17 mouse cellular contexts compared by ENCODE assay signal in the genomic region with DNA sequence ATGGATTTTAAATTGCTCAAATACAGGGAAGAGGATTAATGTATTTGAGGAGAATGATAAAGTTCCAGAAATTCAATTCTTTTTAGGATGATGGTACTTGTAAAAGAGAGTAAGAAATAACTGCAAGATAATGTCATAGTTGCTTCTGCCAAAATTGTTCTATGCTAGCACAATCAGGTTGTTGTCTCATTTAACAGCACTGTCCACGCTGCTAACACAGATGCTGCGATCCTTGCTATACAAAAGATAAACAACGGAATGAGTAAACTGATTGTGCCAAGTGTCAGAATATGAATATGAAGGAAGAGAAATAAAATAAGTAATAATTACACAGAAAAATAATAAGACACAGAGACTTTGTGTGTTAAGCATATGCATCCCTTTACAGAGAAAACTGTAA.
"Had no signal": no experiment of that assay in that cellular context is flagged by ENCODE, and none has a peak within 500 bp of the region (broad histone marks: within the 10 kb centered on the region; RNA-seq: fewer than 3 reads in every experiment).

No protein-coding gene starts in this region.

- DNase-seq: kidney, adult 9 months; kidney, postnatal 14 days; kidney, postnatal 4 days; layer of hippocampus, postnatal 36 days; liver; lung, adult 18-20 months; lung, postnatal 10 days; lung, postnatal 36 days; thymus, adult 18-20 months; thymus, postnatal 36 days had no signal

- H3K36me3 ChIP-seq: limb, embryonic 10.5 days; limb, embryonic 13.5 days; liver, embryonic 12.5 days; liver, embryonic 15.5 days; lung, embryonic 15.5 days; midbrain, embryonic 10.5 days had no signal

- H3K9me3 ChIP-seq: limb, embryonic 10.5 days; limb, embryonic 13.5 days; liver, embryonic 12.5 days; liver, embryonic 15.5 days; lung, embryonic 15.5 days; megakaryocyte, embryonic 14.5 days; midbrain, embryonic 10.5 days had no signal

- H3K4me3 ChIP-seq: limb, embryonic 10.5 days; limb, embryonic 13.5 days; liver, embryonic 12.5 days; liver, embryonic 15.5 days; lung, embryonic 15.5 days; megakaryocyte, embryonic 14.5 days; midbrain, embryonic 10.5 days had no signal

- H3K9ac ChIP-seq: limb, embryonic 13.5 days; liver, embryonic 12.5 days; liver, embryonic 15.5 days; lung, embryonic 15.5 days had no signal

- ATAC-seq: liver, embryonic 12.5 days had no signal

- H3K4me2 ChIP-seq: limb, embryonic 13.5 days; liver, embryonic 12.5 days; liver, embryonic 15.5 days; lung, embryonic 15.5 days had no signal

- H3K4me1 ChIP-seq: limb, embryonic 10.5 days; limb, embryonic 13.5 days; liver, embryonic 12.5 days; liver, embryonic 15.5 days; lung, embryonic 15.5 days; megakaryocyte, embryonic 14.5 days had no signal

- H3K27ac ChIP-seq: limb, embryonic 10.5 days; limb, embryonic 13.5 days; liver, embryonic 12.5 days; liver, embryonic 15.5 days; lung, embryonic 15.5 days; midbrain, embryonic 10.5 days had no signal

- H3K27me3 ChIP-seq: limb, embryonic 13.5 days; liver, embryonic 12.5 days; liver, embryonic 15.5 days; lung, embryonic 15.5 days; megakaryocyte, embryonic 14.5 days had no signal
